Mouse (Mus musculus) 3T3-L1 (cell line): ENCODE results near the gene Zfp936.
"Not testable (repeated sequence)": the region's sequence is repeated elsewhere in the genome, so short reads cannot be mapped to it uniquely, and the experiment has no call there.

Experiments used
- DNase-seq: peaks from one replicate; pipeline ENCODE4 v3.0.0-alpha.2; 2015; ENCODE audit warnings: low read depth, low spot score

Zfp936 gene

GRCm38 (mm10) chr7:43113929-43114328 lies at the start of gene Zfp936:
Zfp936 (plus strand) TSS chr7:43114229.
- not testable (repeated sequence) for DNase-seq

- no peak for DNase-seq
These were observed 36.2 kb upstream of the Zfp936 start for GRCm38 (mm10) chr7:43077831-43078230.

- DNase-seq = not testable (repeated sequence)
These were observed 14.7 kb downstream of the Zfp936 start for GRCm38 (mm10) chr7:43128691-43129090.

GRCm38 (mm10) chr7:43164121-43164520 lies 50.1 kb downstream of the Zfp936 start:
- DNase-seq = not testable (repeated sequence)

GRCm38 (mm10) chr7:43167101-43167500 lies 53.1 kb downstream of the Zfp936 start:
- not testable (repeated sequence) for DNase-seq

GRCm38 (mm10) chr7:43167811-43168210 lies 53.8 kb downstream of the Zfp936 start:
- DNase-seq = not testable (repeated sequence)

GRCm38 (mm10) chr7:43168212-43168611 lies 54.2 kb downstream of the Zfp936 start:
- DNase-seq = not testable (repeated sequence)

- DNase-seq = no peak
These were observed 63.1 kb downstream of the Zfp936 start for GRCm38 (mm10) chr7:43177003-43177702.

- DNase-seq = not testable (repeated sequence)
These were observed 99.8 kb downstream of the Zfp936 start for GRCm38 (mm10) chr7:43213781-43214180.
